Comparison of ENCODE assay signal across 16 mouse cellular contexts in the genomic region with DNA sequence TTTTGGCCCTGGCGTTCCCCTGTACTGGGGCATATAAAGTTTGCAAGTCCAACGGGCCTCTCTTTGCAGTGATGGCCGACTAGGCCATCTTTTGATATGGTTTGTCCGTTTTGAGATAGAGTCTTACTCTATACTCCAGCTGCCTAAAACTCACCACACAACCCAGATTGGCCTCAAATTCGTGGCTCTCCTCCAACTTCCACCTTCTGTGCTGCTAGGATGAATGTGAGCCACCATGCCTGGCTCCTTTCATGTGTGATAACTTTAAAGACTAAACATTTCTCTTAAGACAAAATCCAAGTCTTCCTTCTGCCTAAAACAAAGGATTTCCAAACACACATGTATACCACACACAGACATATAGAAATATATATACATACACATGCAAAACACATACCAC.
DNase-seq lines count a peak whose midpoint lies in the region; ATAC-seq and TF ChIP-seq lines count a peak whose summit lies in the region.
"Had no signal": no experiment of that assay in that cellular context is flagged by ENCODE, and none has a peak within 500 bp of the region (broad histone marks: within the 10 kb centered on the region; RNA-seq: fewer than 3 reads in every experiment).

No protein-coding gene starts in this region.

- H3K4me3 ChIP-seq in lung, embryonic 14.5 days (ENCODE audit: low read depth, low read length), result no peak overlapping the region
- H3K4me3 ChIP-seq in lung, postnatal 0 days (ENCODE audit: low read depth, low read length), result no peak overlapping the region
- H3K4me3 ChIP-seq in limb, embryonic 10.5 days, result no peak overlapping the region
- no peak overlapping the region for H3K4me3 ChIP-seq in heart, adult 2 months
- H3K4me3 ChIP-seq: embryonic facial prominence, embryonic 10.5 days; erythroblast, embryonic 14.5 days; heart, embryonic 13.5 days; limb, embryonic 15.5 days had no signal

- TF ChIP-seq EP300 in lung, postnatal 0 days (IDR thresholded peaks at IDR 0.05), result no peak
- no peak for TF ChIP-seq EP300 in heart, adult 2 months (IDR thresholded peaks at IDR 0.05; ENCODE audit: insufficient read depth, low read depth, low read length)

- no peaks in the 10 kb centered on the region; the same call in 1 of the 2 replicates for H3K4me1 ChIP-seq in lung, embryonic 14.5 days (ENCODE audit: insufficient read depth)
- H3K4me1 ChIP-seq in lung, postnatal 0 days (ENCODE audit: insufficient read depth, low read depth, low read length), result no peaks in the 10 kb centered on the region
- peaks cover 27% of the 10 kb centered on the region for H3K4me1 ChIP-seq in limb, embryonic 10.5 days
- no peaks in the 10 kb centered on the region for H3K4me1 ChIP-seq in heart, adult 2 months (ENCODE audit: control insufficient read depth, insufficient read depth, low read length)
- H3K4me1 ChIP-seq: heart, embryonic 13.5 days had no signal

- TF ChIP-seq CTCF in lung, embryonic 14.5 days (IDR thresholded peaks at IDR 0.05; ENCODE audit: low read depth), result no peak
- TF ChIP-seq CTCF in lung, postnatal 0 days (IDR thresholded peaks at IDR 0.05), result no peak
- TF ChIP-seq CTCF in heart, adult 2 months (IDR thresholded peaks at IDR 0.05), result no peak

- H3K9ac ChIP-seq in lung, embryonic 14.5 days, result no peak overlapping the region
- H3K9ac ChIP-seq in lung, postnatal 0 days (replicated peaks; ENCODE audit: low read depth), result no peak overlapping the region
- no peak overlapping the region for H3K9ac ChIP-seq in heart, adult 2 months (ENCODE audit: low read depth, low read length)
- H3K9ac ChIP-seq: heart, embryonic 13.5 days; limb, embryonic 15.5 days had no signal

- H3K36me3 ChIP-seq in lung, embryonic 14.5 days (ENCODE audit: insufficient read depth), result no peaks in the 10 kb centered on the region
- H3K36me3 ChIP-seq in lung, postnatal 0 days (ENCODE audit: insufficient read depth, low read length), result no peaks in the 10 kb centered on the region
- no peaks in the 10 kb centered on the region for H3K36me3 ChIP-seq in limb, embryonic 10.5 days
- H3K36me3 ChIP-seq in heart, adult 2 months (ENCODE audit: control insufficient read depth, insufficient read depth, low read length), result no peaks in the 10 kb centered on the region
- H3K36me3 ChIP-seq: embryonic facial prominence, embryonic 10.5 days; heart, embryonic 13.5 days; limb, embryonic 15.5 days had no signal

- H3K4me2 ChIP-seq in lung, embryonic 14.5 days, result no peak overlapping the region
- H3K4me2 ChIP-seq in lung, postnatal 0 days (replicated peaks; ENCODE audit: low read depth, low read length), result no peak overlapping the region
- H3K4me2 ChIP-seq: heart, embryonic 13.5 days; limb, embryonic 15.5 days had no signal

- 72% methylated on average over 5 of the region's 5 CpGs for WGBS in lung, embryonic 14.5 days
- 74% methylated on average over 5 of the region's 5 CpGs for WGBS in lung, postnatal 0 days
- WGBS in limb, embryonic 10.5 days, result 85% methylated on average over 5 of the region's 5 CpGs
- WGBS in heart, adult 2 months, result 64% methylated on average over 5 of the region's 5 CpGs

- no peak overlapping the region for H3K27ac ChIP-seq in lung, embryonic 14.5 days (ENCODE audit: low read depth)
- H3K27ac ChIP-seq in lung, postnatal 0 days (ENCODE audit: low read length), result no peak overlapping the region
- H3K27ac ChIP-seq in limb, embryonic 10.5 days, result no peak overlapping the region
- H3K27ac ChIP-seq in heart, adult 2 months, result no peak overlapping the region
- H3K27ac ChIP-seq: embryonic facial prominence, embryonic 10.5 days; heart, embryonic 13.5 days; hindbrain, postnatal 0 days; limb, embryonic 15.5 days had no signal

- TF ChIP-seq POLR2A in heart, adult 2 months (IDR thresholded peaks at IDR 0.05; ENCODE audit: insufficient read depth, low read depth, low read length), result no peak

- DNase-seq in cerebellum, postnatal 10 days, result peak; percentile 68 to 70
- no peak for DNase-seq in cerebellum, adult 11 months
- peak; percentile 27 for DNase-seq in lung, embryonic 14.5 days
- DNase-seq in lung, postnatal 0 days (ENCODE audit: low spot score), result no peak
- DNase-seq in left cerebral cortex, postnatal 36 days (ENCODE audit: low spot score in 2 of 2), result peak; percentile 58 to 73
- peak; percentile 76 for DNase-seq in telencephalon, adult 2 months (ENCODE audit: low read depth, low spot score)
- no peak for DNase-seq in limb, embryonic 10.5 days (ENCODE audit: low spot score)
- DNase-seq in heart, adult 2 months, result no peak
- DNase-seq: cerebellum, adult 11-12 months; kidney, adult 8-10 months; thymus, postnatal 36 days had no signal

- intact Hi-C loops in left cerebral cortex, postnatal 36 days (cut with DNase I), result no loop called here
- intact Hi-C loops in heart, adult 2 months (cut with DNase I), result no loop called here

- H3K9me3 ChIP-seq in lung, embryonic 14.5 days (ENCODE audit: low read depth, low read length), result no peaks in the 10 kb centered on the region
- no peaks in the 10 kb centered on the region for H3K9me3 ChIP-seq in lung, postnatal 0 days (ENCODE audit: low read length)
- no peaks in the 10 kb centered on the region for H3K9me3 ChIP-seq in limb, embryonic 10.5 days (replicated peaks)
- H3K9me3 ChIP-seq: embryonic facial prominence, embryonic 10.5 days; heart, embryonic 13.5 days; limb, embryonic 15.5 days had no signal

- H3K79me2 ChIP-seq in heart, adult 2 months (replicated peaks; ENCODE audit: control insufficient read depth, insufficient read depth, low read length), result no peaks in the 10 kb centered on the region

- no peak for ATAC-seq in lung, embryonic 14.5 days (ENCODE audit: insufficient read depth)
- ATAC-seq in lung, postnatal 0 days, result no peak
- ATAC-seq: hindbrain, postnatal 0 days had no signal

- H3K27me3 ChIP-seq in lung, embryonic 14.5 days (ENCODE audit: insufficient read depth, low read length), result no peaks in the 10 kb centered on the region
- no peaks in the 10 kb centered on the region for H3K27me3 ChIP-seq in lung, postnatal 0 days (replicated peaks; ENCODE audit: insufficient read depth, low read length)
- peaks cover 38% of the 10 kb centered on the region for H3K27me3 ChIP-seq in limb, embryonic 10.5 days (ENCODE audit: low read depth, poor library complexity, severe bottlenecking)
- H3K27me3 ChIP-seq in heart, adult 2 months (ENCODE audit: control insufficient read depth, insufficient read depth, low read length), result no peaks in the 10 kb centered on the region

Comparison
In these comparisons a context has a peak if more than half of its experiments do, and no peak if none do; other contexts are left out.
1. DNase-seq: peak in cerebellum, postnatal 10 days (2 of 2), lung, embryonic 14.5 days (single experiment), left cerebral cortex, postnatal 36 days (2 of 2) and telencephalon, adult 2 months (single experiment); none in cerebellum, adult 11 months (single experiment), lung, postnatal 0 days (single experiment), limb, embryonic 10.5 days (single experiment) and heart, adult 2 months (0 of 2).